Mouse (Mus musculus): Measurements from ENCODE around the gene Rbpj. TPM values are rescaled to one million over a fixed set of nuclear protein-coding genes. Genes with fewer than 3 reads are reported as not detected.

Rbpj gene
- polyA plus RNA-seq, 2 experiments = 49.7 to 57.3 TPM

GRCm38 (mm10) chr5:53509927-53510326 is 44.0 kb downstream of the Rbpj start:
- no peak overlapping the region for H3K27ac ChIP-seq (replicated peaks; ENCODE audit: low read depth, low read length)
- H3K27me3 ChIP-seq (ENCODE audit: control insufficient read depth, insufficient read depth, low read length) = no peaks in the 10 kb centered on the region
- ATAC-seq (ENCODE audit: low FRiP score, low read depth) (no peak), DNase-seq (ENCODE audit: low spot score) (no peak)
- no peak overlapping the region for H3K4me3 ChIP-seq (replicated peaks; ENCODE audit: low read length)
- 89% methylated on average over 2 of the region's 2 CpGs for WGBS
- H3K4me2 ChIP-seq (replicated peaks; ENCODE audit: low read depth, low read length, severe bottlenecking) = no peak overlapping the region
- no peaks in the 10 kb centered on the region for H3K36me3 ChIP-seq (ENCODE audit: control insufficient read depth, insufficient read depth, low read length)
- H3K9ac ChIP-seq (ENCODE audit: low read depth, low read length, severe bottlenecking) = no peak overlapping the region
- H3K4me1 ChIP-seq (ENCODE audit: control insufficient read depth, insufficient read depth, low read length) = no peaks in the 10 kb centered on the region
- TF ChIP-seq POLR2A (IDR thresholded peaks at IDR 0.05; ENCODE audit: borderline replicate concordance, extremely low read depth, insufficient read depth, insufficient read length) = no peak
- no peaks in the 10 kb centered on the region for H3K9me3 ChIP-seq (ENCODE audit: control insufficient read depth, low read length)

DNA sequence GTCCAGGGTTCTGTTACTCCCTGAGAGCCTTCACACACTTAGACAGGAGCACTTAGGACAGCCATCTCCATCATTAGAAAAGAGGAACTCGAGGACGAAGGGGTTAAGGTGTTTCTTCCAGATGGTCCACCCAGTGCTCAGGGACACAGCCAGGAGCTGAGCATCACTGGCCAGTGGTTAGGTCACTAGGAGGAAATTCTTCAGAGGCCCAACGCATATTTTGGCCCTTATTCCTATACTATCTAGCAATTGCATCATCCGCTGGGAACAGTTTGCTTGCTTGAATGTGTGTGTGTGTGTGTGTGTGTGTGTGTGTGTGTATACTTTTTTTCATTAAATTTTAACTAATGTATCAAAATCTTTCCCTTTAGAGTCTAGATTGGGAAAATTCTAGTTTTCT is 45.5 kb downstream of the Rbpj start:
- ATAC-seq (ENCODE audit: low FRiP score, low read depth) (no peak), DNase-seq (ENCODE audit: low spot score) (peak; percentile 36)
- Histone ChIP-seq H3K9me3 (ENCODE audit: control insufficient read depth, low read length) (no peaks in the 10 kb centered on the region), H3K4me3 (replicated peaks; ENCODE audit: low read length) (no peak overlapping the region), H3K36me3 (ENCODE audit: control insufficient read depth, insufficient read depth, low read length) (no peaks in the 10 kb centered on the region), H3K27ac (replicated peaks; ENCODE audit: low read depth, low read length) (no peak overlapping the region), H3K4me2 (replicated peaks; ENCODE audit: low read depth, low read length, severe bottlenecking) (no peak overlapping the region), H3K9ac (ENCODE audit: low read depth, low read length, severe bottlenecking) (no peak overlapping the region), H3K27me3 (ENCODE audit: control insufficient read depth, insufficient read depth, low read length) (no peaks in the 10 kb centered on the region), H3K4me1 (ENCODE audit: control insufficient read depth, insufficient read depth, low read length) (no peaks in the 10 kb centered on the region)
- 83% methylated on average over 4 of the region's 4 CpGs for WGBS
- TF ChIP-seq POLR2A (IDR thresholded peaks at IDR 0.05; ENCODE audit: borderline replicate concordance, extremely low read depth, insufficient read depth, insufficient read length) = no peak

DNA sequence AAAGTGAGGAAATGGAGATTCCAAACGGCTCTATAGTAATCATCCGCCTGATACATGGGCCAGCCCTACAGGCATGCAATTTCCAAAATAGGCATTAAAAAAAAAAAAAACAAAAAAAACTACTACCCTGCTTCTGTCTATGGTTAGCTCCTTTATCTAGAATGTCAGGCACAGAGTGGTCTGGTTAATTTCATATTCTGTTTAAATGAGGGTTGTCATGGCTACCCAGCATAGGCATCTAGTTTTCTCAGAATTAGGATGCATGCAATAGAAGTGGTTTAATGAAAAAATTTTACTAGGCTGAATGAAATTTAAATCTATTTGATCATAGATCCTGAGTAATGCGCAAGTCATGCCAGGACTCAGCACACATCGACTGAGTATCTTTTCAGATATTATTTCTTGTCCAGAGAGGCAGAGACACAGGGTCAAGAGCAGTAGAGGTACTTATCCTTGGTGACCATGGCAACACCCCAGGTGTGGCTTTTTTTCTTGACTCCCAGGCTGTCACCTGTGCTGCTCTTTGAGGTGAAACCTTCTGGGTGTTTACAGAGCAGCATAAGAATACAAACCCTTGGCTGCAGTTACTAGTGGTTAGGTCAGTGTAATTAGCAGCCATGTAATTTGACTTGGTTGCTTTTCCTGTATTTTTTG is 49.1 kb downstream of the Rbpj start:
- Histone ChIP-seq H3K4me3 (replicated peaks; ENCODE audit: low read length) (no peak overlapping the region), H3K27me3 (ENCODE audit: control insufficient read depth, insufficient read depth, low read length) (no peaks in the 10 kb centered on the region), H3K9me3 (ENCODE audit: control insufficient read depth, low read length) (no peaks in the 10 kb centered on the region), H3K4me2 (replicated peaks; ENCODE audit: low read depth, low read length, severe bottlenecking) (no peak overlapping the region), H3K27ac (replicated peaks; ENCODE audit: low read depth, low read length) (no peak overlapping the region), H3K4me1 (ENCODE audit: control insufficient read depth, insufficient read depth, low read length) (peaks cover 6% of the 10 kb centered on the region; the same call in 1 of the 2 replicates), H3K36me3 (ENCODE audit: control insufficient read depth, insufficient read depth, low read length) (no peaks in the 10 kb centered on the region), H3K9ac (ENCODE audit: low read depth, low read length, severe bottlenecking) (no peak overlapping the region)
- DNase-seq (ENCODE audit: low spot score) (no peak), ATAC-seq (ENCODE audit: low FRiP score, low read depth) (no peak)
- no peak for TF ChIP-seq POLR2A (IDR thresholded peaks at IDR 0.05; ENCODE audit: borderline replicate concordance, extremely low read depth, insufficient read depth, insufficient read length)
- WGBS = 70% methylated on average over 4 of the region's 4 CpGs

GRCm38 (mm10) chr5:53516482-53516881 is 50.5 kb downstream of the Rbpj start:
- TF ChIP-seq POLR2A (IDR thresholded peaks at IDR 0.05; ENCODE audit: borderline replicate concordance, extremely low read depth, insufficient read depth, insufficient read length) = no peak
- Histone ChIP-seq H3K4me2 (replicated peaks; ENCODE audit: low read depth, low read length, severe bottlenecking) (no peak overlapping the region), H3K27ac (replicated peaks; ENCODE audit: low read depth, low read length) (no peak overlapping the region)

DNA sequence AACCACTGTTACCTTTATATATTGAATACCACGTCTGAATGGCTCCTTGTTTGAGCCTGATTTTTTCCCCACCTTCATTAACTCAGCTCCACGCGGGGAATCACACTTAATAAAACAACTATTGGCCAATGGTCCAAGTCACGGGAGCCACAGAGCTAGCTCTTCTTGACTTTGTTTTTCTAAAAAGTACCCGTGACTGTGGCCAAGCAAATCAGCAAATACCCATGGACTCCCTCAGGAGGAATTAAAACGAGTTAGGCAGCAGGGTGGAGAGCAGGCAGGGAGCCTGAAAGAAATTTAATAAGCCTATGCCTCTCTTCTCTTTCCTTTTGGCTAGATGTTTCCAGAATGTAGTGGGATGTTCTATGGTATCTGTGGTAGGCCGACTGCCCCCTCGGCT is 51.9 kb downstream of the Rbpj start:
- H3K27ac ChIP-seq (replicated peaks; ENCODE audit: low read depth, low read length) = no peak overlapping the region
- no peaks in the 10 kb centered on the region for H3K36me3 ChIP-seq (ENCODE audit: control insufficient read depth, insufficient read depth, low read length)
- 47% methylated on average over 8 of the region's 8 CpGs for WGBS
- H3K9me3 ChIP-seq (ENCODE audit: control insufficient read depth, low read length) = no peaks in the 10 kb centered on the region
- peak; percentile 69 for ATAC-seq (ENCODE audit: low FRiP score, low read depth)
- peak; percentile 52 for DNase-seq (ENCODE audit: low spot score)
- H3K9ac ChIP-seq (ENCODE audit: low read depth, low read length, severe bottlenecking) = no peak overlapping the region
- H3K4me2 ChIP-seq (replicated peaks; ENCODE audit: low read depth, low read length, severe bottlenecking) = no peak overlapping the region
- TF ChIP-seq POLR2A (IDR thresholded peaks at IDR 0.05; ENCODE audit: borderline replicate concordance, extremely low read depth, insufficient read depth, insufficient read length) = no peak
- H3K4me1 ChIP-seq (ENCODE audit: control insufficient read depth, insufficient read depth, low read length) = peaks cover 8% of the 10 kb centered on the region
- no peaks in the 10 kb centered on the region for H3K27me3 ChIP-seq (ENCODE audit: control insufficient read depth, insufficient read depth, low read length)
- H3K4me3 ChIP-seq (replicated peaks; ENCODE audit: low read length) = no peak overlapping the region

More at GRCm38 (mm10) chr5:53516482-53516881, 50.5 kb downstream of the Rbpj start:
- 95% methylated on average over 2 of the region's 2 CpGs for WGBS
- Histone ChIP-seq H3K27me3 (ENCODE audit: control insufficient read depth, insufficient read depth, low read length) (no peaks in the 10 kb centered on the region), H3K36me3 (ENCODE audit: control insufficient read depth, insufficient read depth, low read length) (no peaks in the 10 kb centered on the region), H3K4me3 (replicated peaks; ENCODE audit: low read length) (no peak overlapping the region), H3K9me3 (ENCODE audit: control insufficient read depth, low read length) (no peaks in the 10 kb centered on the region), H3K4me1 (ENCODE audit: control insufficient read depth, insufficient read depth, low read length) (peaks cover 6% of the 10 kb centered on the region; the same call in 1 of the 2 replicates), H3K9ac (ENCODE audit: low read depth, low read length, severe bottlenecking) (no peak overlapping the region)
- DNase-seq (ENCODE audit: low spot score) (peak; percentile 23), ATAC-seq (ENCODE audit: low FRiP score, low read depth) (no peak)

All from limb, embryonic 14.5 days (tissue).